Mouse (Mus musculus) embryonic fibroblast, embryonic 13.5 days (primary cell): ENCODE measurements around the gene Pla2r1. TPM values are rescaled to one million over a fixed set of nuclear protein-coding genes. Genes with fewer than 3 reads are reported as not detected.

Source experiments
- H3K27ac ChIP-seq: 2 replicates; pipeline ENCODE4 v1.5.1; 2012; ENCODE audit warnings: low read length, control low read depth, inconsistent platforms; ENCODE audit not compliant: insufficient read depth
- H3K4me1 ChIP-seq: 2 replicates; pipeline ENCODE4 v1.6.1; 2011; ENCODE audit warnings: low read length; ENCODE audit not compliant: control insufficient read depth, insufficient read depth
- H3K4me3 ChIP-seq: 2 replicates; pipeline ENCODE4 v1.5.1; 2011; ENCODE audit warnings: mild to moderate bottlenecking, control low read depth, low read length; ENCODE audit not compliant: insufficient read depth
- CTCF ChIP-seq: IDR thresholded peaks from 2 replicates; pipeline ENCODE4 v1.5.1; 2011; ENCODE audit warnings: mild to moderate bottlenecking, control low read depth, low read length, moderate library complexity, borderline replicate concordance; ENCODE audit not compliant: insufficient read depth
- POLR2A ChIP-seq: IDR thresholded peaks from 2 replicates; pipeline ENCODE4 v1.6.1; 2011; ENCODE audit warnings: low read depth, mild to moderate bottlenecking, control low read depth, low read length, moderate library complexity
- polyA plus RNA-seq: library from polyadenylated mRNA; stranded (reverse); fragments of >200 nt; gene quantifications from 2 replicates; pipeline ENCODE4 v1.2.4, GENCODE M21; 2011; ENCODE audit warnings: low read depth; ENCODE audit not compliant: missing spikeins, insufficient read length

The Pla2r1 gene
- polyA plus RNA-seq, 1 experiment: 7.9 TPM

GRCm38 (mm10) chr2:60541745-60542144 lies 11.4 kb downstream of the Pla2r1 start:
- TF ChIP-seq CTCF (no peak), POLR2A (no peak)
- Histone ChIP-seq H3K4me3 (no peak overlapping the region), H3K27ac (no peak overlapping the region), H3K4me1 (peaks cover 5% of the 10 kb centered on the region)

GRCm38 (mm10) chr2:60540346-60540745 lies 12.8 kb downstream of the Pla2r1 start:
- peaks cover 5% of the 10 kb centered on the region for H3K4me1 ChIP-seq
- H3K4me3 ChIP-seq: no peak overlapping the region
- no peak overlapping the region for H3K27ac ChIP-seq
- TF ChIP-seq POLR2A (no peak), CTCF (no peak)

- Histone ChIP-seq H3K4me3 (no peak overlapping the region), H3K27ac (no peak overlapping the region), H3K4me1 (peaks cover 5% of the 10 kb centered on the region; the same call in 1 of the 2 replicates)
- TF ChIP-seq POLR2A (no peak), CTCF (no peak)
Measured at GRCm38 (mm10) chr2:60538710-60539109, 14.4 kb downstream of the Pla2r1 start.

- TF ChIP-seq POLR2A (no peak), CTCF (no peak)
- Histone ChIP-seq H3K4me3 (no peak overlapping the region), H3K27ac (no peak overlapping the region), H3K4me1 (peaks cover 5% of the 10 kb centered on the region; the same call in 1 of the 2 replicates)
Measured at GRCm38 (mm10) chr2:60538274-60538673, 14.8 kb downstream of the Pla2r1 start.

GRCm38 (mm10) chr2:60534755-60535154 lies 18.4 kb downstream of the Pla2r1 start:
- Histone ChIP-seq H3K4me3 (no peak overlapping the region), H3K27ac (no peak overlapping the region), H3K4me1 (peaks cover 5% of the 10 kb centered on the region; the same call in 1 of the 2 replicates)
- TF ChIP-seq POLR2A (no peak), CTCF (no peak)

- no peak overlapping the region for H3K4me3 ChIP-seq
- TF ChIP-seq CTCF (no peak), POLR2A (no peak)
Measured at GRCm38 (mm10) chr2:60533026-60533425, 20.1 kb downstream of the Pla2r1 start.

GRCm38 (mm10) chr2:60532495-60532894 lies 20.6 kb downstream of the Pla2r1 start:
- TF ChIP-seq POLR2A (no peak), CTCF (no peak)
- Histone ChIP-seq H3K27ac (no peak overlapping the region), H3K4me3 (no peak overlapping the region), H3K4me1 (no peaks in the 10 kb centered on the region)

More at GRCm38 (mm10) chr2:60533026-60533425, 20.1 kb downstream of the Pla2r1 start:
- Histone ChIP-seq H3K4me1 (no peaks in the 10 kb centered on the region), H3K27ac (no peak overlapping the region)

- TF ChIP-seq POLR2A (no peak), CTCF (no peak)
- Histone ChIP-seq H3K4me1 (no peaks in the 10 kb centered on the region), H3K27ac (no peak overlapping the region), H3K4me3 (no peak overlapping the region)
Measured at GRCm38 (mm10) chr2:60515817-60516216, 37.3 kb downstream of the Pla2r1 start.

- no peak overlapping the region for H3K4me3 ChIP-seq
- H3K27ac ChIP-seq: no peak overlapping the region
- TF ChIP-seq CTCF (no peak), POLR2A (no peak)
- H3K4me1 ChIP-seq: no peaks in the 10 kb centered on the region
Measured at GRCm38 (mm10) chr2:60514863-60515262, 38.2 kb downstream of the Pla2r1 start.

GRCm38 (mm10) chr2:60510718-60511117 lies 42.4 kb downstream of the Pla2r1 start:
- Histone ChIP-seq H3K27ac (no peak overlapping the region), H3K4me3 (no peak overlapping the region)

GRCm38 (mm10) chr2:60505145-60505544 lies 48.0 kb downstream of the Pla2r1 start:
- Histone ChIP-seq H3K27ac (no peak overlapping the region), H3K4me1 (no peaks in the 10 kb centered on the region; the same call in 1 of the 2 replicates), H3K4me3 (no peak overlapping the region)
- TF ChIP-seq POLR2A (no peak), CTCF (no peak)

More at GRCm38 (mm10) chr2:60510718-60511117, 42.4 kb downstream of the Pla2r1 start:
- TF ChIP-seq POLR2A (no peak), CTCF (no peak)
- H3K4me1 ChIP-seq: no peaks in the 10 kb centered on the region
